Mouse (Mus musculus): ENCODE results near the gene Grid2. TPM values are rescaled to one million over a fixed set of nuclear protein-coding genes. Genes with fewer than 3 reads are reported as not detected.
"Not testable (repeated sequence)": the region's sequence is repeated elsewhere in the genome, so short reads cannot be mapped to it uniquely, and the experiment has no call there.

The Grid2 gene
- polyA plus RNA-seq, 1 experiment from 2014 or later: 3.3 TPM

- 81% methylated on average over 2 of the region's 2 CpGs for WGBS
- Histone ChIP-seq H3K9me3 (no peaks in the 10 kb centered on the region), H3K27ac (no peak overlapping the region), H3K36me3 (no peaks in the 10 kb centered on the region), H3K4me3 (no peak overlapping the region), H3K4me1 (replicated peaks) (no peaks in the 10 kb centered on the region), H3K27me3 (ENCODE audit: insufficient read depth, poor library complexity, severe bottlenecking) (no peaks in the 10 kb centered on the region)
- DNase-seq (ENCODE audit: low spot score): no peak
These were observed 192.5 kb downstream of the Grid2 start for GRCm38 (mm10) chr6:63448175-63448574.

- no peaks in the 10 kb centered on the region for H3K36me3 ChIP-seq
- DNase-seq (ENCODE audit: low spot score): no peak
- no peak overlapping the region for H3K4me3 ChIP-seq
- H3K27ac ChIP-seq: no peak overlapping the region
- H3K27me3 ChIP-seq (ENCODE audit: insufficient read depth, poor library complexity, severe bottlenecking): no peaks in the 10 kb centered on the region
- WGBS: 93% methylated on average over 1 of the region's 1 CpGs
- H3K4me1 ChIP-seq (replicated peaks): no peaks in the 10 kb centered on the region
- no peaks in the 10 kb centered on the region for H3K9me3 ChIP-seq
These were observed 226.5 kb downstream of the Grid2 start for GRCm38 (mm10) chr6:63482141-63482540.

- H3K9me3 ChIP-seq: no peaks in the 10 kb centered on the region
- H3K27me3 ChIP-seq (ENCODE audit: insufficient read depth, poor library complexity, severe bottlenecking): no peaks in the 10 kb centered on the region
- H3K27ac ChIP-seq: no peak overlapping the region
- H3K36me3 ChIP-seq: no peaks in the 10 kb centered on the region
- WGBS: 94% methylated on average over 1 of the region's 1 CpGs
- no peak overlapping the region for H3K4me3 ChIP-seq
- H3K4me1 ChIP-seq (replicated peaks): no peaks in the 10 kb centered on the region
- no peak for DNase-seq (ENCODE audit: low spot score)
These were observed 259.3 kb downstream of the Grid2 start for GRCm38 (mm10) chr6:63515016-63515415.

GRCm38 (mm10) chr6:63515957-63516356 lies 260.3 kb downstream of the Grid2 start:
- Histone ChIP-seq H3K27ac (no peak overlapping the region), H3K27me3 (ENCODE audit: insufficient read depth, poor library complexity, severe bottlenecking) (no peaks in the 10 kb centered on the region), H3K4me1 (replicated peaks) (no peaks in the 10 kb centered on the region), H3K4me3 (no peak overlapping the region), H3K36me3 (no peaks in the 10 kb centered on the region), H3K9me3 (no peaks in the 10 kb centered on the region)
- DNase-seq (ENCODE audit: low spot score): no peak
- WGBS: 91% methylated on average over 6 of the region's 6 CpGs

GRCm38 (mm10) chr6:63531751-63532150 lies 276.1 kb downstream of the Grid2 start:
- Histone ChIP-seq H3K9me3 (no peaks in the 10 kb centered on the region), H3K27ac (no peak overlapping the region), H3K4me1 (replicated peaks) (no peaks in the 10 kb centered on the region), H3K4me3 (no peak overlapping the region), H3K27me3 (ENCODE audit: insufficient read depth, poor library complexity, severe bottlenecking) (no peaks in the 10 kb centered on the region), H3K36me3 (no peaks in the 10 kb centered on the region)
- DNase-seq (ENCODE audit: low spot score): no peak
- 93% methylated on average over 2 of the region's 2 CpGs for WGBS

- Histone ChIP-seq H3K27ac (no peak overlapping the region), H3K36me3 (no peaks in the 10 kb centered on the region), H3K9me3 (no peaks in the 10 kb centered on the region), H3K4me3 (no peak overlapping the region), H3K27me3 (ENCODE audit: insufficient read depth, poor library complexity, severe bottlenecking) (no peaks in the 10 kb centered on the region), H3K4me1 (replicated peaks) (no peaks in the 10 kb centered on the region)
- DNase-seq (ENCODE audit: low spot score): no peak
These were observed 277.2 kb downstream of the Grid2 start for GRCm38 (mm10) chr6:63532901-63533300.

- H3K27ac ChIP-seq: no peak overlapping the region
- no peaks in the 10 kb centered on the region for H3K36me3 ChIP-seq
- DNase-seq (ENCODE audit: low spot score): no peak
- no peak overlapping the region for H3K4me3 ChIP-seq
- no peaks in the 10 kb centered on the region for H3K4me1 ChIP-seq (replicated peaks)
- 79% methylated on average over 4 of the region's 4 CpGs for WGBS
- H3K27me3 ChIP-seq (ENCODE audit: insufficient read depth, poor library complexity, severe bottlenecking): no peaks in the 10 kb centered on the region
- no peaks in the 10 kb centered on the region for H3K9me3 ChIP-seq
These were observed 292.1 kb downstream of the Grid2 start for GRCm38 (mm10) chr6:63547741-63548140.

GRCm38 (mm10) chr6:63568741-63569140 lies 313.1 kb downstream of the Grid2 start:
- H3K36me3 ChIP-seq; H3K9me3 ChIP-seq; H3K4me1 ChIP-seq (replicated peaks); H3K27ac ChIP-seq; H3K4me3 ChIP-seq; DNase-seq (ENCODE audit: low spot score); H3K27me3 ChIP-seq (ENCODE audit: insufficient read depth, poor library complexity, severe bottlenecking): not testable (repeated sequence)
- 97% methylated on average over 1 of the region's 1 CpGs for WGBS

- no peaks in the 10 kb centered on the region for H3K36me3 ChIP-seq
- H3K27me3 ChIP-seq (ENCODE audit: insufficient read depth, poor library complexity, severe bottlenecking): no peaks in the 10 kb centered on the region
- H3K4me3 ChIP-seq: no peak overlapping the region
- no peak overlapping the region for H3K27ac ChIP-seq
- DNase-seq (ENCODE audit: low spot score): no peak
- H3K4me1 ChIP-seq (replicated peaks): no peaks in the 10 kb centered on the region
- WGBS: 88% methylated on average over 4 of the region's 4 CpGs
- no peaks in the 10 kb centered on the region for H3K9me3 ChIP-seq
These were observed 335.0 kb downstream of the Grid2 start for GRCm38 (mm10) chr6:63590681-63591080.

- H3K4me3 ChIP-seq: no peak overlapping the region
- H3K4me1 ChIP-seq (replicated peaks): no peaks in the 10 kb centered on the region
- no peak overlapping the region for H3K27ac ChIP-seq
- no peaks in the 10 kb centered on the region for H3K9me3 ChIP-seq
- H3K27me3 ChIP-seq (ENCODE audit: insufficient read depth, poor library complexity, severe bottlenecking): no peaks in the 10 kb centered on the region
- WGBS: 74% methylated on average over 2 of the region's 2 CpGs
- no peak for DNase-seq (ENCODE audit: low spot score)
- H3K36me3 ChIP-seq: no peaks in the 10 kb centered on the region
These were observed 353.9 kb downstream of the Grid2 start for GRCm38 (mm10) chr6:63609570-63609969.

GRCm38 (mm10) chr6:63635970-63636369 lies 380.3 kb downstream of the Grid2 start:
- H3K4me1 ChIP-seq (replicated peaks): no peaks in the 10 kb centered on the region
- H3K4me3 ChIP-seq: no peak overlapping the region
- no peaks in the 10 kb centered on the region for H3K9me3 ChIP-seq
- no peak for DNase-seq (ENCODE audit: low spot score)
- no peak overlapping the region for H3K27ac ChIP-seq
- 93% methylated on average over 3 of the region's 3 CpGs for WGBS
- H3K36me3 ChIP-seq: no peaks in the 10 kb centered on the region
- no peaks in the 10 kb centered on the region for H3K27me3 ChIP-seq (ENCODE audit: insufficient read depth, poor library complexity, severe bottlenecking)

- 81% methylated on average over 3 of the region's 3 CpGs for WGBS
- Histone ChIP-seq H3K36me3 (no peaks in the 10 kb centered on the region), H3K9me3 (no peaks in the 10 kb centered on the region), H3K27me3 (ENCODE audit: insufficient read depth, poor library complexity, severe bottlenecking) (no peaks in the 10 kb centered on the region), H3K27ac (no peak overlapping the region), H3K4me1 (replicated peaks) (no peaks in the 10 kb centered on the region), H3K4me3 (no peak overlapping the region)
- DNase-seq (ENCODE audit: low spot score): no peak
These were observed 403.7 kb downstream of the Grid2 start for GRCm38 (mm10) chr6:63659423-63659822.

- 75% methylated on average over 3 of the region's 3 CpGs for WGBS
- DNase-seq (ENCODE audit: low spot score): no peak
- Histone ChIP-seq H3K36me3 (no peaks in the 10 kb centered on the region), H3K27me3 (ENCODE audit: insufficient read depth, poor library complexity, severe bottlenecking) (no peaks in the 10 kb centered on the region), H3K4me1 (replicated peaks) (no peaks in the 10 kb centered on the region), H3K27ac (no peak overlapping the region), H3K9me3 (no peaks in the 10 kb centered on the region), H3K4me3 (no peak overlapping the region)
These were observed 430.0 kb downstream of the Grid2 start for GRCm38 (mm10) chr6:63685689-63686088.

GRCm38 (mm10) chr6:63701684-63702083 lies 446.0 kb downstream of the Grid2 start:
- H3K27me3 ChIP-seq (ENCODE audit: insufficient read depth, poor library complexity, severe bottlenecking): no peaks in the 10 kb centered on the region
- DNase-seq (ENCODE audit: low spot score): no peak
- no peaks in the 10 kb centered on the region for H3K4me1 ChIP-seq (replicated peaks)
- 86% methylated on average over 1 of the region's 1 CpGs for WGBS
- no peaks in the 10 kb centered on the region for H3K36me3 ChIP-seq
- H3K27ac ChIP-seq: no peak overlapping the region
- H3K4me3 ChIP-seq: no peak overlapping the region
- no peaks in the 10 kb centered on the region for H3K9me3 ChIP-seq

Measured in hindbrain, embryonic 10.5 days (tissue).